Mouse (Mus musculus) heart, embryonic 13.5 days (tissue): Measurements from ENCODE around the gene Traf7. TPM values are rescaled to one million over a fixed set of nuclear protein-coding genes. Genes with fewer than 3 reads are reported as not detected.

ENCODE experiments used
- ATAC-seq: fragments of 200-750 bp; cut with Nextera tagmentation; 2 replicates; pipeline ENCODE4 v1.8.0; 2017; ENCODE audit warnings: moderate TSS enrichment; ENCODE audit not compliant: insufficient number of reproducible peaks, low FRiP score, low TSS enrichment; ENCODE audit errors: extremely low read depth
- H3K27ac ChIP-seq: fragments of 300-500 bp; sonication (generic); replicated peaks from 2 replicates; pipeline ENCODE4 v1.5.1; 2015; ENCODE audit warnings: moderate library complexity, mild to moderate bottlenecking, inconsistent platforms
- H3K27me3 ChIP-seq: fragments of 300-500 bp; sonication (generic); replicated peaks from 2 replicates; pipeline ENCODE4 v1.6.1; 2015; ENCODE audit warnings: mild to moderate bottlenecking, inconsistent platforms
- H3K36me3 ChIP-seq: fragments of 300-500 bp; sonication (generic); 2 replicates; pipeline ENCODE4 v1.6.1; 2015; ENCODE audit warnings: mild to moderate bottlenecking, inconsistent platforms
- H3K4me1 ChIP-seq: fragments of 300-500 bp; sonication (generic); 2 replicates; pipeline ENCODE4 v1.6.1; 2015; ENCODE audit warnings: inconsistent platforms
- H3K4me2 ChIP-seq: fragments of 300-500 bp; sonication (generic); 2 replicates; pipeline ENCODE4 v1.6.1; 2015; ENCODE audit warnings: inconsistent platforms, mild to moderate bottlenecking, moderate library complexity
- H3K4me3 ChIP-seq: fragments of 300-500 bp; sonication (generic); 2 replicates; pipeline ENCODE4 v1.5.1; 2015; ENCODE audit warnings: moderate library complexity, mild to moderate bottlenecking, inconsistent platforms
- H3K9ac ChIP-seq: fragments of 300-500 bp; sonication (generic); 2 replicates; pipeline ENCODE4 v1.6.1; 2015; ENCODE audit warnings: inconsistent platforms, mild to moderate bottlenecking, moderate library complexity
- H3K9me3 ChIP-seq: fragments of 300-500 bp; sonication (generic); 2 replicates; pipeline ENCODE4 v1.6.1; 2016; ENCODE audit warnings: inconsistent platforms
- WGBS: fragments of 180-500 bp; shearing (Covaris S2); methylation state at CpG from one replicate; pipeline ENCODE4 v1.1.7; 2015; ENCODE audit warnings: mixed read lengths; 5-methylcytosine and 5-hydroxymethylcytosine counted together
- polyA plus RNA-seq: library from polyadenylated mRNA; unstranded; fragments of >200 nt; fragmentation: Nextera tagmentation; extraction: Ambion mirVana; gene quantifications from 2 replicates; pipeline ENCODE4 v1.2.1, GENCODE M21; 2015

Traf7 gene
- polyA plus RNA-seq, 1 experiment from 2014 or later, result 76.1 TPM

GRCm38 (mm10) chr17:24506332-24507070, 21.2 kb downstream of the Traf7 start:
- no peaks in the 10 kb centered on the region for H3K9me3 ChIP-seq
- peak overlapping the region; percentile 75 for H3K4me2 ChIP-seq
- peaks cover 57% of the 10 kb centered on the region for H3K27me3 ChIP-seq
- H3K36me3 ChIP-seq, result peaks cover 39% of the 10 kb centered on the region
- H3K27ac ChIP-seq, result no peak overlapping the region
- 18% methylated on average over 36 of the region's 36 CpGs for WGBS
- H3K4me1 ChIP-seq, result peaks cover 14% of the 10 kb centered on the region
- peak overlapping the region; percentile 44 for H3K4me3 ChIP-seq
- peak overlapping the region; percentile 75 for H3K9ac ChIP-seq
- ATAC-seq, result no peak; the same call in 1 of the 2 replicates

GRCm38 (mm10) chr17:24505286-24505955, 22.3 kb downstream of the Traf7 start:
- 88% methylated on average over 30 of the region's 30 CpGs for WGBS
- H3K9me3 ChIP-seq, result no peaks in the 10 kb centered on the region
- H3K36me3 ChIP-seq, result peaks cover 28% of the 10 kb centered on the region
- no peak overlapping the region for H3K27ac ChIP-seq
- H3K27me3 ChIP-seq, result peaks cover 63% of the 10 kb centered on the region
- H3K4me2 ChIP-seq, result no peak overlapping the region
- peaks cover 14% of the 10 kb centered on the region for H3K4me1 ChIP-seq
- no peak overlapping the region for H3K4me3 ChIP-seq
- no peak overlapping the region for H3K9ac ChIP-seq
- ATAC-seq, result no peak

GRCm38 (mm10) chr17:24504085-24504484, 23.7 kb downstream of the Traf7 start:
- no peak overlapping the region for H3K9ac ChIP-seq
- no peak overlapping the region for H3K27ac ChIP-seq
- ATAC-seq, result no peak
- no peaks in the 10 kb centered on the region for H3K9me3 ChIP-seq
- 86% methylated on average over 10 of the region's 10 CpGs for WGBS
- H3K4me2 ChIP-seq, result no peak overlapping the region
- peaks cover 14% of the 10 kb centered on the region for H3K4me1 ChIP-seq
- peaks cover 15% of the 10 kb centered on the region for H3K36me3 ChIP-seq
- no peak overlapping the region for H3K4me3 ChIP-seq
- H3K27me3 ChIP-seq, result peaks cover 63% of the 10 kb centered on the region

- ATAC-seq, result no peak
- WGBS, result 33% methylated on average over 11 of the region's 11 CpGs
- Histone ChIP-seq H3K4me3 (no peak overlapping the region), H3K9ac (no peak overlapping the region), H3K27ac (no peak overlapping the region), H3K4me2 (no peak overlapping the region), H3K36me3 (no peaks in the 10 kb centered on the region), H3K27me3 (peaks cover 57% of the 10 kb centered on the region), H3K9me3 (no peaks in the 10 kb centered on the region), H3K4me1 (peaks cover 12% of the 10 kb centered on the region)
These were observed 25.5 kb downstream of the Traf7 start for GRCm38 (mm10) chr17:24502208-24502607.

GRCm38 (mm10) chr17:24496026-24496425, 31.7 kb downstream of the Traf7 start:
- Histone ChIP-seq H3K9ac (no peak overlapping the region), H3K4me3 (no peak overlapping the region), H3K27ac (no peak overlapping the region), H3K36me3 (no peaks in the 10 kb centered on the region), H3K4me2 (no peak overlapping the region), H3K4me1 (no peaks in the 10 kb centered on the region), H3K27me3 (peaks cover 31% of the 10 kb centered on the region), H3K9me3 (no peaks in the 10 kb centered on the region)
- ATAC-seq, result no peak
- 88% methylated on average over 1 of the region's 1 CpGs for WGBS

GRCm38 (mm10) chr17:24495443-24495842, 32.3 kb downstream of the Traf7 start:
- ATAC-seq, result no peak
- no peak overlapping the region for H3K4me2 ChIP-seq
- 73% methylated on average over 3 of the region's 3 CpGs for WGBS
- no peak overlapping the region for H3K27ac ChIP-seq
- H3K4me1 ChIP-seq, result no peaks in the 10 kb centered on the region
- peaks cover 35% of the 10 kb centered on the region for H3K27me3 ChIP-seq
- no peaks in the 10 kb centered on the region for H3K9me3 ChIP-seq
- H3K36me3 ChIP-seq, result no peaks in the 10 kb centered on the region
- no peak overlapping the region for H3K9ac ChIP-seq
- H3K4me3 ChIP-seq, result no peak overlapping the region

GRCm38 (mm10) chr17:24494627-24495335, 33.0 kb downstream of the Traf7 start:
- H3K4me3 ChIP-seq, result no peak overlapping the region
- H3K27me3 ChIP-seq, result peaks cover 41% of the 10 kb centered on the region
- H3K27ac ChIP-seq, result no peak overlapping the region
- no peak overlapping the region for H3K4me2 ChIP-seq
- H3K4me1 ChIP-seq, result no peaks in the 10 kb centered on the region
- no peaks in the 10 kb centered on the region for H3K36me3 ChIP-seq
- H3K9ac ChIP-seq, result no peak overlapping the region
- no peaks in the 10 kb centered on the region for H3K9me3 ChIP-seq
- no peak for ATAC-seq
- 31% methylated on average over 2 of the region's 2 CpGs for WGBS

GRCm38 (mm10) chr17:24490399-24490798, 37.3 kb downstream of the Traf7 start:
- Histone ChIP-seq H3K9me3 (no peaks in the 10 kb centered on the region), H3K27ac (no peak overlapping the region), H3K36me3 (no peaks in the 10 kb centered on the region), H3K4me3 (no peak overlapping the region), H3K4me1 (peaks cover 16% of the 10 kb centered on the region), H3K9ac (no peak overlapping the region), H3K4me2 (no peak overlapping the region), H3K27me3 (peaks cover 69% of the 10 kb centered on the region)
- 80% methylated on average over 4 of the region's 4 CpGs for WGBS
- ATAC-seq, result no peak

- Histone ChIP-seq H3K27me3 (peaks cover 64% of the 10 kb centered on the region), H3K4me3 (peak overlapping the region; percentile 75), H3K9ac (peak overlapping the region; percentile 86), H3K27ac (no peak overlapping the region), H3K36me3 (no peaks in the 10 kb centered on the region), H3K4me2 (peak overlapping the region; percentile 99), H3K9me3 (no peaks in the 10 kb centered on the region), H3K4me1 (peaks cover 19% of the 10 kb centered on the region)
- no peak for ATAC-seq
- 20% methylated on average over 19 of the region's 19 CpGs for WGBS
These were observed 38.3 kb downstream of the Traf7 start for GRCm38 (mm10) chr17:24489265-24490030.

- Histone ChIP-seq H3K4me1 (peaks cover 19% of the 10 kb centered on the region), H3K36me3 (no peaks in the 10 kb centered on the region), H3K9ac (peak overlapping the region; percentile 86), H3K27me3 (peaks cover 64% of the 10 kb centered on the region), H3K4me2 (peak overlapping the region; percentile 99), H3K27ac (no peak overlapping the region), H3K9me3 (no peaks in the 10 kb centered on the region), H3K4me3 (peak overlapping the region; percentile 75)
- WGBS, result under 1% methylated on average over 47 of the region's 81 CpGs
- no peak for ATAC-seq
These were observed 39.0 kb downstream of the Traf7 start for GRCm38 (mm10) chr17:24488662-24489264.
